Mouse (Mus musculus) spleen, adult 2 months (tissue): ENCODE measurements around the gene Xrcc4. TPM values are rescaled to one million over a fixed set of nuclear protein-coding genes. Genes with fewer than 3 reads are reported as not detected.

ENCODE experiments used
- DNase-seq, 2 experiments: peaks; one replicate each; pipeline versions ENCODE4 v3.0.0 to v3.0.0-alpha.2; 2012 to 2021; ENCODE audit warnings: low spot score in 2 of 2, low read depth in 1 of 2
- H3K27ac ChIP-seq: fragments of 200-500 bp; 2 replicates; pipeline ENCODE4 v1.5.1; 2012; ENCODE audit warnings: low read length, inconsistent platforms; ENCODE audit not compliant: insufficient read depth
- H3K27me3 ChIP-seq: fragments of 200-500 bp; 2 replicates; pipeline ENCODE4 v1.6.1; 2012; ENCODE audit warnings: mild to moderate bottlenecking, moderate library complexity, low read length, inconsistent platforms; ENCODE audit not compliant: control insufficient read depth, insufficient read depth
- H3K36me3 ChIP-seq: fragments of 200-500 bp; 2 replicates; pipeline ENCODE4 v1.6.1; 2012; ENCODE audit warnings: mild to moderate bottlenecking, low read length, inconsistent platforms; ENCODE audit not compliant: control insufficient read depth, insufficient read depth
- H3K4me1 ChIP-seq: fragments of 200-500 bp; 2 replicates; pipeline ENCODE4 v1.6.1; 2011; ENCODE audit warnings: inconsistent platforms; ENCODE audit not compliant: control insufficient read depth, insufficient read depth, insufficient read length
- H3K4me3 ChIP-seq: fragments of 200-500 bp; 2 replicates; pipeline ENCODE4 v1.5.1; 2011; ENCODE audit warnings: mild to moderate bottlenecking, inconsistent platforms; ENCODE audit not compliant: insufficient read depth, insufficient read length; ENCODE audit errors: extremely low read depth
- CTCF ChIP-seq: fragments of 200-500 bp; IDR thresholded peaks from 2 replicates; pipeline ENCODE4 v1.5.1; 2011; ENCODE audit warnings: mild to moderate bottlenecking, inconsistent platforms; ENCODE audit not compliant: insufficient read depth, insufficient read length, insufficient replicate concordance; ENCODE audit errors: extremely low read depth
- POLR2A ChIP-seq: fragments of 200-500 bp; IDR thresholded peaks from 2 replicates; pipeline ENCODE4 v1.6.1; 2011; ENCODE audit warnings: low read depth, low read length, inconsistent platforms
- WGBS: fragments of 180-500 bp; shearing (Covaris S2); methylation state at CpG from one replicate; pipeline ENCODE4 v1.1.7; 2018; 5-methylcytosine and 5-hydroxymethylcytosine counted together
- polyA plus RNA-seq: library from polyadenylated mRNA; depleted of rRNA; stranded (reverse); fragments of >200 nt; gene quantifications from 2 replicates; pipeline ENCODE4 v1.2.3, GENCODE M21; 2012; rRNA removed

Xrcc4 gene
- polyA plus RNA-seq, 1 experiment: 0.28 TPM

GRCm38 (mm10) chr13:89738275-89738674 is 351.1 kb downstream of the Xrcc4 start:
- Histone ChIP-seq H3K4me3 (no peak overlapping the region), H3K27me3 (peaks cover 14% of the 10 kb centered on the region), H3K36me3 (no peaks in the 10 kb centered on the region), H3K4me1 (peaks cover 2% of the 10 kb centered on the region; the same call in 1 of the 2 replicates), H3K27ac (no peak overlapping the region)
- 58% methylated on average over 2 of the region's 2 CpGs for WGBS
- DNase-seq: no peak
- TF ChIP-seq POLR2A (no peak), CTCF (no peak)

- 79% methylated on average over 5 of the region's 5 CpGs for WGBS
- TF ChIP-seq CTCF (no peak), POLR2A (no peak)
- H3K4me3 ChIP-seq: no peak overlapping the region
- H3K36me3 ChIP-seq: no peaks in the 10 kb centered on the region
- no peak for DNase-seq
- H3K4me1 ChIP-seq: no peaks in the 10 kb centered on the region
- no peak overlapping the region for H3K27ac ChIP-seq
- H3K27me3 ChIP-seq: no peaks in the 10 kb centered on the region
Measured at GRCm38 (mm10) chr13:89735111-89735510, 354.3 kb downstream of the Xrcc4 start.

DNA sequence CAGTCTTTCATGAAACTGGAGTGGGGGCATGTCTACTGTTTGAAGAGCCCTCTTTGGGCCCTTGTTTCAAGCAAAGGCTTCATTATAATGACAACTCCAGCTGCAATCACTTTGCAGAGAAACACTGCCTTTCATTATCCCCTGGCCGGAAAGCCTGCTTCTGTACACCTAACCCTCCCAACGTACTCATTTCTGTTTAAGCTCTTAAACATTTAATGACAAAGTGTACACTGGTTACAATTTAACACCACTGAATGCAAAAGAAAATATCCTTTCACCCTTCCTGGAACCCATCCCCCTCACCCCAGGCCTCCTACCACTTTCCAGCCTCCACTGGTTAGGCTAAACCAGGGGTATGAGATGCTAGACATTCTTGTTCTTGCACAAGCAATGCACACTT is 362.9 kb downstream of the Xrcc4 start:
- Histone ChIP-seq H3K4me3 (no peak overlapping the region), H3K27ac (no peak overlapping the region), H3K27me3 (no peaks in the 10 kb centered on the region), H3K36me3 (no peaks in the 10 kb centered on the region), H3K4me1 (no peaks in the 10 kb centered on the region)
- no peak for TF ChIP-seq POLR2A
- TF ChIP-seq CTCF: no peak
- 91% methylated on average over 2 of the region's 2 CpGs for WGBS
- DNase-seq: no peak

Other genes with a start within 250 kb of the Xrcc4 start
- gene Tmem167, start 485 bp downstream of the Xrcc4 start, polyA plus RNA-seq: 1.4 and 1.6 TPM in 2 replicates